Mouse (Mus musculus) C2C12 (cell line): ENCODE results near the gene Atg5.

Experiments used
- CTCF ChIP-seq: IDR thresholded peaks from one replicate; pipeline ENCODE4 v1.5.1; 2011; ENCODE audit not compliant: control insufficient read depth, insufficient read depth, insufficient read length
- MYOD1 ChIP-seq: IDR thresholded peaks from one replicate; pipeline ENCODE4 v1.6.1; 2011; ENCODE audit warnings: low read depth; ENCODE audit not compliant: control insufficient read depth, insufficient read length
- MYOG ChIP-seq: IDR thresholded peaks from one replicate; pipeline ENCODE4 v1.6.1; 2011; ENCODE audit not compliant: control insufficient read depth, insufficient read length; ENCODE audit errors: extremely low read depth

GRCm38 (mm10) chr10:44360632-44361031 is 92.5 kb downstream of the Atg5 start:
- TF ChIP-seq CTCF (no peak), MYOD1 (no peak), MYOG (no peak)
